Mouse (Mus musculus): ENCODE data around the gene Zc3h10.
"Not testable (repeated sequence)": the region's sequence is repeated elsewhere in the genome, so short reads cannot be mapped to it uniquely, and the experiment has no call there.

Gene Zc3h10

GRCm38 (mm10) chr10:128547361-128548032, at the start of gene Zc3h10:
Gene Zc3h10, minus strand, starts transcription at chr10:128547774.
- DNase-seq = peak; percentile 93 to 99

DNA sequence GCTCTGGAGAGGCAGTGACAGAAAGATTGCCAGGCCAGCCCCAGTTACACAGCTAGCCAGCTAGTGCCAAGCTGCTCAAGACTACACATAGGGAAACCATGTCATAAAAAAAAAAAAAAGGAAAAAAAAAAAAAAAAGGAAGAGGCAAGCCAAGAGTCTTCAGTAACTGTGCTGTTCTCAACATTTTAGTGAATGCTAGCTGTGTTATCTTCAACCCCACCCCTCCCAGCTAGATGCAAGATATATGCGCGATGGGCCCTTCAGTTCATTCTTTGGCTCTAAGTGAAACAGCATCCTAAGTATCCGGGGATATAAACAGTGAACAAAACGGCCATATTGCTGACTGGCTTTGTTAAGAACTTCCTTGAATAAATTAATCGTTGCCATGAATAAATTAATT, 45.2 kb upstream of the Zc3h10 start:
- DNase-seq = no peak

GRCm38 (mm10) chr10:128591436-128591835, 43.9 kb upstream of the Zc3h10 start:
- no peak for DNase-seq

GRCm38 (mm10) chr10:128590193-128590690, 42.7 kb upstream of the Zc3h10 start:
- peak; percentile 82 to 83 for DNase-seq

- peak; percentile 79 to 90 for DNase-seq
Observed at GRCm38 (mm10) chr10:128589464-128590192, 42.1 kb upstream of the Zc3h10 start, which contains the start of gene Erbb3. Gene Erbb3, minus strand, starts transcription at chr10:128589652.

- DNase-seq = peak; percentile 70 to 82
Observed at GRCm38 (mm10) chr10:128588775-128589463, 41.3 kb upstream of the Zc3h10 start.

DNA sequence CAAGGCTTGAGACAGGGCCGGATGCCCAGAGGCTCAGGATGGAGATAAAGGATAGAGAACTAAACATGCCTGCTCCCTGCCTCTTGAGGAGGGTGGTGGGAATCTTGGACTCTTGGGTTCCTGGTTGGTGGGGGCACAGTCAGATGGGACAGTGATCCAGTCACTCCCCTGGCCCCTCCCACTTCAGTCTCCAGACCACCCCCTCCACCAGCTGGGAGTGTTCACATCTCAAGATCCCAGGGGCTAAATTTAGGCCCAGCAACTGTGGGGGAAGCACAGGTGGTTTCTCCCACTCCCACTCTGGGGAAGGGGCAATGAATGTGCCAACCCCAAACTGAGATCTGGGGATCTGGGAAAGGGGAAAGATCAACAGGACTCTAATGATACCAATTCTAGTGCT, 40.6 kb upstream of the Zc3h10 start:
- peak; percentile 38 to 60 for DNase-seq

- peak; percentile 77 to 90 for DNase-seq
Observed at GRCm38 (mm10) chr10:128587697-128588096, 40.1 kb upstream of the Zc3h10 start.

GRCm38 (mm10) chr10:128587120-128587519, 39.5 kb upstream of the Zc3h10 start:
- no peak for DNase-seq

DNA sequence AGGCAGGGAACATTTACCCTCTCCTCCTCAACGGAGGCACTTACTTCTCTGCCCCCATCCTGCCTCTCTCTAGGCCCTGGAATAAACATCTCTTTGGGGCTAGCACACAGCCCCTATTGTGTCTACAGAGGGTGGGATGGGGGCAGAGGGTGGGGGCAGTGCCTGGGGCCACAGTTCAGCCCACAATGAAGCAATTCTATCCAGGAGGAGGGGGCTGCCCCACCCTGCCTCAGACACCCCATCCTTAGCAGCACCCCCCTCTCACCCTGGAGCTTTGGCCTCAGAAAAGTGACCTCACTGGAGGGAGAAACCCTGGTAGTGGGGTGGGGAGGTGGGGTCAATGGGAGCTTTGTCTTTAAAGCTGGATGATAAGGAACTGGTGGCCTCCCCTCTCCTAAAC, 39.0 kb upstream of the Zc3h10 start:
- DNase-seq = no peak

- DNase-seq = peak; percentile 72 to 87
Observed at GRCm38 (mm10) chr10:128584386-128584785, 36.8 kb upstream of the Zc3h10 start.

DNA sequence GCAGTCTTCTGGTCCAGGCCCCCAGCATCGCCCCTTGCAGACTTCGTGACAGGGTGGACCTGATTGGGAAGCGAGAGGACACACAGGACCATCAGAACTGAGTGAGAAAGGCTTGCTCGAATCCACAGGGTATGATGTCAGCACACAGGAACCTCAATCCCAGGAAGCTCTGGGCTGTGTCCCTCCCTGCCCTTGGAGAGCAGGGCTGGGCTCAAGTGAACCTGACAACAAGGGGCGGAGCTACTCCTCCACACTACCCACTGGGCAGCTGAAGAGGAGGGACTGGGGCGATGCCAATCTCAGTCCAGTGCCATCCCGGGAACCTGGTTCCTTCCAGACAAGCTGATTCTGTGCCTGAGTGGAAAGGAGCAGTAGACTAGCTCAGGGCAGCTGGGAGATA, 36.1 kb upstream of the Zc3h10 start:
- DNase-seq = peak; percentile 89 to 95

DNA sequence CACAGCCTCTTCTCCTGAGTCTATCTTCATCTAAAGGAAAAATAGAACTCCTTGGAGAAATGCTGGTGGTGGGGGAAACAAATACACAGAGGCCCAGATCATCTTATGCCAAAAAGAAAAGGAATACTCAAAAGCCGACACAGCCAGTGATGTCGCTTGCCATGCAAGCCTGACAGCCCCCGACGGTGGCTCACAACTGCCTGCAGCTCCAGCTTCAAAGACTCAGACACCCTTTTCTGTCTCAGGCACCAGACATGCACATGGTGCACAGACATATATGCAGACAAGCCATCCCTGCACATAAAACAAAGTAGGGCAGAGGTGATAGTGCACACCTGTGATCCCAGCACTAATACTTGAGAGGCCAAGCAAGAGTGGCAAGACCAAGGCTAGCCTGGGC, 32.2 kb upstream of the Zc3h10 start:
- DNase-seq = no peak

GRCm38 (mm10) chr10:128579298-128579697, 31.7 kb upstream of the Zc3h10 start:
- DNase-seq = no peak

GRCm38 (mm10) chr10:128578330-128578729, 30.8 kb upstream of the Zc3h10 start:
- DNase-seq = no peak

GRCm38 (mm10) chr10:128575063-128575462, 27.5 kb upstream of the Zc3h10 start:
- peak in 1 of 2 experiments; percentile 30 for DNase-seq

DNA sequence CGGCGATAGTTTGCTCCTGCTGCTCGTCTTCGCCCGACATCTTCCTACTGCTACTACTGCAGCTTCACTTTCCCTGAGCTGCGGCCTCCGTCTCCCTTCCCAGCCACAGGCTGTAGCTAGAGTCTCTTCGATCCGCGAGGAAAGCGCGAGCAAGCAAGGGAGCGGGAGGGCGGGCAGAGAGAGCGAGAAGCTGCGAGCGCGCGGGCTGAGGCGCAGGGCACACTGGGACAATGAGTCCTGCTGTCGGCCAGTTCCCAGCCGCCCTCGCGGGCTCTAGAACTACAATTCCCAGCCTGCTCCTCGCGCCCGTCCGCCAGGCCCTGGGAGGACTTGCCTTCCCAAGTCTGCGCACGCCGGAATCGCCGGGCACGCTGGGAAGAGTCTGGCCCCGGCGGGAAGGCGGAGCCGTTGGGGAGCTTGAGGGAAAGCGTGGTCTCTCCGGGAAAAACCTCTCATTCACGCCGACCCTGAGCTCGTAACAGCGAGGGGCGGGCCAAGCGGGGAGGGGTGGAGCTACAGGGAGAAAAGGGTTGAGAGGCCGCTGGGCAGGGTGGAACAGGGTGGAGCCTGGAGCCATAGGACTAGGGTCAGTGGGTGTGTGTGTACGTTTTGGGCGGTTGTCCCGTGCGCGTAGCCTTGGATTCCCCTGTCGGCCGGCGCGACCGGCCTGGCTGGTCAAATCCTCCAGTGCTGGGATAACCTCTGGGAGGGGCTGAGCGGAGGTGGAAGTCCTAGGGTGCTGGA, 18.4 kb upstream of the Zc3h10 start, which contains the start of gene Pa2g4:
Gene Pa2g4 (minus strand): TSS at position 200 of the 744 bp plus-strand sequence.
- peak; percentile 96 to 99 for DNase-seq

DNA sequence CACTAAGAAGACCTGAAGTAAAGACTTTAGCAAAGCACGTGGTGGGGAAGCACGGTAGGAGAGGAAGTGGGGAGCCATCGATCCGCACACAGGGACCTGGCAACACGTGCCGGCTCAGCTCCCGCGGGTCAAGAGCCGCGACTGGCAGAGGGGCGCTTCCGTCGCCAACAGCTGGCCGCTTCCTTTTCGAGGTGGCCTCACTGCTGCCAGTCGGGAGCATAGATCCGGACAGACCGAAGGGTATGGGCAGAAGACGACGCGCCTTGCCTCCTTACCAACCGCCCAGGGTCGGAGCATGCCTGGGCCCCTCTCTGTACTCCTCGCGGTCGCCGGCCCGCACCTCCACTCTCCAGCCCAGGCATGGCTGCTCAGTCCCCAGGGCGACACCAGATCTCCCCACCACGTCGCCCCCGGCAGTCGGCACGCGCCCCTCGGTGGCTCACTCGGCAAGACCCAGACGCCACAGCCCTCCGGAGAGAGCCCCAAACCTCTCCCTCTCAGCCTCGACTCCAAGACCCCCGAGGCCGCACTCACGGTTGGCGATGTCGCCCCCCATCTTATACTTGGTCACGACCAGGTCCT, 17.7 kb upstream of the Zc3h10 start:
- peak in 1 of 2 experiments; percentile 63 for DNase-seq

DNA sequence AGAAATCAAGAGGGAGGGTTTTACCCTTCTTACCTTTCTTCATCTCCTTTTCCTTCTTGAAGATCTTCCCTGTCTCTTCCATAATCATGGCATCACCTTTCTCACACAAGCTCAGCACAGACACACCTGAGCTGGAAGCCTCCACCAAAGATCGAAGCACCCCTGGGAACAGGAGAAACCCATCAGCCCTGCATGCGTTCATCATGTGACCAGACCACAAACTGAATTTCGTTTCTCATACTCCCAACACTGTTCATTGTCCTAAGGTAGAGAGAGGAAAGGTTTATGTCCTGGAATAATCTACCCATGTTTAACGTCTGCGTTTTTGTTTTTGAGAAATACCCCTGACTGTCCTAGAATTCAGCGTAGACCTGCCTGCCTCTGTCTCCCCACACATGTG, 16.0 kb upstream of the Zc3h10 start:
- no peak for DNase-seq

GRCm38 (mm10) chr10:128556963-128557362, 9.4 kb upstream of the Zc3h10 start:
- DNase-seq = no peak

- DNase-seq = no peak
Observed at GRCm38 (mm10) chr10:128556286-128556685, 8.7 kb upstream of the Zc3h10 start.

GRCm38 (mm10) chr10:128555567-128555966, 8.0 kb upstream of the Zc3h10 start:
- not testable (repeated sequence) for DNase-seq

Data from kidney, postnatal 25 days (tissue).